Mouse (Mus musculus): ENCODE measurements around the gene Tmem183a.

DNA sequence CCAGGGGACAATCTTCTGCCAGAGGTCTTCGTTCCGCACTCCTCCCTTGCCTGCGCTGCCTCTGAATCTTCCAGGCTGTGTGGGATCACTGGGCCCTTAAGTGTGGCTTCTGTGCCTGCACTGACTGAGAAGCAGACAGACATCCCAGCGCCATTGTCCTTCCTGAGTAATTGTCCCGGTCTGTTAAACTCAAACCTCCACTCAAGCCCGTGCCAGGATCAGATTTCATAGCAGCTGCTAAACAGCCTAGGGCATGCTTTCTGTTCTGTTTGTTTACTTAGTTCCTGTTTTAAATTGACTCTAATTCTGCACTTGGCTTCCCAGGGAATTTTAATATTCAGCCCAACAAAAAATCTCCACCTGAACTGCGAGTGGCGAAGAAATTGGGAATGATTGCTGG lies 46.3 kb upstream of the Tmem183a start:
- TF ChIP-seq CEBPB (IDR thresholded peaks at IDR 0.05; ENCODE audit: low read depth), result no peak
- no peak for TF ChIP-seq CTCF (IDR thresholded peaks at IDR 0.05; ENCODE audit: control insufficient read depth, insufficient read depth, insufficient read length)
- TF ChIP-seq MAX (IDR thresholded peaks at IDR 0.05), result no peak
- TF ChIP-seq USF1 (IDR thresholded peaks at IDR 0.05; ENCODE audit: low read depth), result no peak
- TF ChIP-seq MYOG (IDR thresholded peaks at IDR 0.05; ENCODE audit: control insufficient read depth, extremely low read depth, insufficient read length), result no peak
- TF ChIP-seq MYOD1 (IDR thresholded peaks at IDR 0.05; ENCODE audit: control insufficient read depth, insufficient read length, low read depth), result no peak

Measured in C2C12 (cell line).